Mouse (Mus musculus): ENCODE data around the gene Fmnl3.
A peak's percentile ranks its signal among the peaks of the same experiment; 100 is the strongest.

Gene Fmnl3

DNA sequence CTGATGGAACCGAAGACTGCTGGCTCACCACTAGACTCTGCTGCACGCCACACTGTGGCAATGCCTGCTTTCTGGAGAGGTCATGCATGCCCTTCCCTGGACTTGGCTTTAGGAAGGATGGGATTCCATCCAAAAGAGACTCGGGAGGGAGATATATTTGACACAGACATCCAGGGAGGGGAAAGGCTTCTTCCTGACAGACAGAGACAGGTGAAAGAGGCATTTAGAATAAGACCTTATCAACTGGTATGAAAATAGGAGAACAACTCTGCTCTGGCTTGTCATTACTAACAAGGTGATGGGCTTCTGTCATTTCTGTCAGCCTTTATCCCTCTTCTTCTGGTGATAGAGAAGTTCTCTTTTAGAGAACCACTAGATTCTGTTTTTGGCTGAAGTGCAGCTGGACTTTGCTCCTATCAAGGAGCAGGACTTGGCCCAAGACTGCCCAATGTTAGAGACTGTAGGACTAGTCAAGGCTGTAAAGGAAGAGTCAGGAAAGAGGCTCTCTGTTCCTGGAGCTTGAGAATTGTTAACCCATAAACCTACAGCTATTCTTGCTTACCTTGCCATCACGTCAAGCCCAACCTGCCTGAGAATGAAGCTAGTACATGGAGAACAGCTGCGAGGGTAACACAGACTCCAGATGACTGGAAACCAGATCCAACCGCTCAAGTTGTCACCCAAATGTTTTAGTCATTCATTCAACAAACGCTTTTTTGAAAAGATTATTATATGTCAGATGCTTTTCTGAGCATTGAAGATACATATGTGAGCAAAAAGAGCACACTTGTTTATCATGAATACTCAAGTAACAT is 1.5 kb upstream of the Fmnl3 start:
- Histone ChIP-seq H3K27me3 (ENCODE audit: control insufficient read depth, insufficient read depth, low read length, poor library complexity, severe bottlenecking) (no peaks in the 10 kb centered on the region), H3K36me3 (ENCODE audit: control insufficient read depth, insufficient read depth, low read length, poor library complexity, severe bottlenecking) (no peaks in the 10 kb centered on the region)
- no peak for DNase-seq (ENCODE audit: low read depth, low spot score)

GRCm38 (mm10) chr15:99369391-99370171 is 701 bp downstream of the Fmnl3 start:
- H3K27me3 ChIP-seq (ENCODE audit: control insufficient read depth, insufficient read depth, low read length, poor library complexity, severe bottlenecking), result no peaks in the 10 kb centered on the region
- DNase-seq (ENCODE audit: low read depth, low spot score), result peak; percentile 20
- H3K36me3 ChIP-seq (ENCODE audit: control insufficient read depth, insufficient read depth, low read length, poor library complexity, severe bottlenecking), result no peaks in the 10 kb centered on the region

- Histone ChIP-seq H3K27me3 (ENCODE audit: control insufficient read depth, insufficient read depth, low read length, poor library complexity, severe bottlenecking) (no peaks in the 10 kb centered on the region), H3K36me3 (ENCODE audit: control insufficient read depth, insufficient read depth, low read length, poor library complexity, severe bottlenecking) (no peaks in the 10 kb centered on the region)
- no peak for DNase-seq (ENCODE audit: low read depth, low spot score)
Measured at GRCm38 (mm10) chr15:99368583-99369266, 1.6 kb downstream of the Fmnl3 start.

DNA sequence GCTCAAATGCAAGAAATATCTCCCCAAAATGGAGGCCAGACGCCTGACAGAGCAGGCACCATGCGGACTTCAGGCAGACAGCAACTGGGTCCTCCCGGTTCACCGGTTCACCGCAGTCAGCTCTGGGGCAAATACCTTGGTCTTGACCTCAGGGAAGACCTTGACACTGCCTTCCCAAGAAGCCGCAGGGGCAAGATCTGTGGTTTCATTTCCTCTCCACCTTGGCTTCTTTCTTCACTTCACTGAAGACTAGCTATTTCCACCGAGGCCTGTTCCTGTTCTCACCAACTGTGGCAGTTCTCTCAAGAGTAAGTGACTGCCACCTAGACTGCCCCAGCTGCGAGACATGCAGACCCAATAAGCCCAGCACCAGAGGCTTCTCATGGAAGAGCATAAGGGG is 5.4 kb downstream of the Fmnl3 start:
- DNase-seq (ENCODE audit: low read depth, low spot score), result peak; percentile 89

DNA sequence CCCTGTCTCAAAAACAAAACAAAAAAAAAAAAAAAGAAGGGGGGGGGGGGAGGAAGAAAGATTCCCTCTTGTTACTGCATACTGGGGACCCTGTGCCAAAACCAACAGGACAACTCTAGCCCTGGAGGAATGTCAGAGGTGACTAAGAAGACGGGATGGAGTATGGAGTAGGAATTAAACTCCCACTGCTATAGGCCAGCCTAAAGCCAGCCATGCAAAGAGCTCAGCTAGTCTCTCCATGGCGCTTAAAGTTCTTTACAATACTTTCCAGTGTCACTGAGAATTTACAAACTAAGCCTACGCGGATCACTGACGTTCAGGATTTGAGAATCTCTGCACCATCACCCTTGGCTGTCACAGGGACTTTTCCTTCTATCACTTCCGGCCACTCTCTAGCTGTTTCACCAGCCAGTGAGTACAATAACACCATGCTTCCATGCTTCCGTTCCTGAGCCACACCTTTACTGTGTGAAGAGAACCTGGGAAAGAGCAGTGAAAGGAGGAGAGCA is 6.2 kb downstream of the Fmnl3 start:
- DNase-seq (ENCODE audit: low read depth, low spot score), result peak; percentile 32
- Histone ChIP-seq H3K36me3 (ENCODE audit: control insufficient read depth, insufficient read depth, low read length, poor library complexity, severe bottlenecking) (no peaks in the 10 kb centered on the region), H3K27me3 (ENCODE audit: control insufficient read depth, insufficient read depth, low read length, poor library complexity, severe bottlenecking) (no peaks in the 10 kb centered on the region)

More for the DNA sequence above, 5.4 kb downstream of the Fmnl3 start:
- H3K36me3 ChIP-seq (ENCODE audit: control insufficient read depth, insufficient read depth, low read length, poor library complexity, severe bottlenecking), result no peaks in the 10 kb centered on the region
- H3K27me3 ChIP-seq (ENCODE audit: control insufficient read depth, insufficient read depth, low read length, poor library complexity, severe bottlenecking), result no peaks in the 10 kb centered on the region

DNA sequence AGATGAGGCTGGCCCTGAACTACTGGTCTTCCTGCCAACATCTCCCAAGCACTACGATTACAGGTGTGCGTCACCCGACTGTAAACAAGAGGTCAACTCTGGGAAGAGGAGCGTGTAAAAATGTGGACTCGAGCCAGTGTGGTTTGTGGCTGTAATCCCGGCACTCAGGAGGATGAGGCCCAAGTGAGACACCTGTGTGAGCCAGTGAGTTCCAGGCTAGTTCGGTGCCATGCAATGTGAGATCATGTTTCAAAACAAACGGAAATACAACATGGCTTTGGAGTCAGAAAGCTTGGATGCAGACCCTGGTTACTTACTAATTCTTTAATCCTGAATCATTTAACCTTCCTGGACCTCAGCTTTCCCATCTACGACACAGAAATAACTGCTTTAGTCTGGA is 11.3 kb downstream of the Fmnl3 start:
- no peak for DNase-seq (ENCODE audit: low read depth, low spot score)

GRCm38 (mm10) chr15:99356462-99356861 is 13.8 kb downstream of the Fmnl3 start:
- H3K27me3 ChIP-seq (ENCODE audit: control insufficient read depth, insufficient read depth, low read length, poor library complexity, severe bottlenecking), result no peaks in the 10 kb centered on the region
- H3K36me3 ChIP-seq (ENCODE audit: control insufficient read depth, insufficient read depth, low read length, poor library complexity, severe bottlenecking), result no peaks in the 10 kb centered on the region
- DNase-seq (ENCODE audit: low read depth, low spot score), result no peak

More for the DNA sequence above, 11.3 kb downstream of the Fmnl3 start:
- H3K27me3 ChIP-seq (ENCODE audit: control insufficient read depth, insufficient read depth, low read length, poor library complexity, severe bottlenecking), result no peaks in the 10 kb centered on the region
- no peaks in the 10 kb centered on the region for H3K36me3 ChIP-seq (ENCODE audit: control insufficient read depth, insufficient read depth, low read length, poor library complexity, severe bottlenecking)

DNA sequence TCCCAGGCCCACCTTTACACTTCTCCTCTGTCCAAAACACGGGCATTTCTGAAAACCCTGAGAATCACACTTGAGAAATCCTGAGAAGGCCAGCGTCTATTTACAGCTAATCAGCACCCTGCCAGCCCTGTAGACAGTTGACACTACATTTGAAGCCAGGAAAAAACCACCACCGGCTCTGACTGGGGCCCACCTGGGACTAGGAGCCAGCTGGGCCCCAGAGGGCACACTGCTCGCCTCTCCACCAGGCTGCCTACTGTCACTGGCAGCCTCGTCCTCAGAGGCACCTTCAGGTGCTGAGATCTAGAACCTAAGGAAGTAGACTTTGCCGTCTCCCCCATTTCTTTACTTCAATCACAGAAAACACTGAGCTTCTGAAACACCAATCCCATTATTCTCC is 14.6 kb downstream of the Fmnl3 start:
- DNase-seq (ENCODE audit: low read depth, low spot score), result no peak
- Histone ChIP-seq H3K27me3 (ENCODE audit: control insufficient read depth, insufficient read depth, low read length, poor library complexity, severe bottlenecking) (no peaks in the 10 kb centered on the region), H3K36me3 (ENCODE audit: control insufficient read depth, insufficient read depth, low read length, poor library complexity, severe bottlenecking) (no peaks in the 10 kb centered on the region)

GRCm38 (mm10) chr15:99352306-99352705 is 18.0 kb downstream of the Fmnl3 start:
- Histone ChIP-seq H3K36me3 (ENCODE audit: control insufficient read depth, insufficient read depth, low read length, poor library complexity, severe bottlenecking) (no peaks in the 10 kb centered on the region), H3K27me3 (ENCODE audit: control insufficient read depth, insufficient read depth, low read length, poor library complexity, severe bottlenecking) (no peaks in the 10 kb centered on the region)
- no peak for DNase-seq (ENCODE audit: low read depth, low spot score)

- H3K27me3 ChIP-seq (ENCODE audit: control insufficient read depth, insufficient read depth, low read length, poor library complexity, severe bottlenecking), result no peaks in the 10 kb centered on the region
- peak; percentile 59 for DNase-seq (ENCODE audit: low read depth, low spot score)
- H3K36me3 ChIP-seq (ENCODE audit: control insufficient read depth, insufficient read depth, low read length, poor library complexity, severe bottlenecking), result no peaks in the 10 kb centered on the region
Measured at GRCm38 (mm10) chr15:99351610-99352009, 18.7 kb downstream of the Fmnl3 start.

DNA sequence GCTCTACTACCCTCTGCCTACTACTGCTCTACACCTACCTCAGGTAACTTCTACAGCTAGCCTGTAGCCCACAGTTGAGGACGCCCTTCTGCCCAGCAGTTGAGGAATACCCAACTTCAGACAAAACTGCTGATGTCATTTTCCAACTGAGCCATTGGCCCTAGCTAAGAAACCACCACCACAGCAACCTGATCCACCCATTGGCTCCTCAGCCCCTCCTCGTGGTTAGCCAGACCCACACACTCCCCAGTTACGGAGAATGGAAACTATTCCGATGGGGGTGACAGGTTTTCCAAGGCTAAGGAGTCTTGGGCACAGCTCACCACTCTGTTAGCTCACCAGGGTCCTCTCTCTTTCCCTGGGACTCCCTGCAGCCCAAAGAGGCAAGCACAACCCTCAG is 25.3 kb downstream of the Fmnl3 start:
- Histone ChIP-seq H3K36me3 (ENCODE audit: control insufficient read depth, insufficient read depth, low read length, poor library complexity, severe bottlenecking) (no peaks in the 10 kb centered on the region), H3K27me3 (ENCODE audit: control insufficient read depth, insufficient read depth, low read length, poor library complexity, severe bottlenecking) (no peaks in the 10 kb centered on the region)
- no peak for DNase-seq (ENCODE audit: low read depth, low spot score)

GRCm38 (mm10) chr15:99344148-99344870 is 26.0 kb downstream of the Fmnl3 start:
- DNase-seq (ENCODE audit: low read depth, low spot score), result no peak
- no peaks in the 10 kb centered on the region for H3K36me3 ChIP-seq (ENCODE audit: control insufficient read depth, insufficient read depth, low read length, poor library complexity, severe bottlenecking)
- H3K27me3 ChIP-seq (ENCODE audit: control insufficient read depth, insufficient read depth, low read length, poor library complexity, severe bottlenecking), result no peaks in the 10 kb centered on the region

GRCm38 (mm10) chr15:99343414-99344147 is 26.7 kb downstream of the Fmnl3 start:
- DNase-seq (ENCODE audit: low read depth, low spot score), result no peak
- Histone ChIP-seq H3K36me3 (ENCODE audit: control insufficient read depth, insufficient read depth, low read length, poor library complexity, severe bottlenecking) (no peaks in the 10 kb centered on the region), H3K27me3 (ENCODE audit: control insufficient read depth, insufficient read depth, low read length, poor library complexity, severe bottlenecking) (no peaks in the 10 kb centered on the region)

All from splenic B cell, adult 2 months (primary cell).